In the genomic region with DNA sequence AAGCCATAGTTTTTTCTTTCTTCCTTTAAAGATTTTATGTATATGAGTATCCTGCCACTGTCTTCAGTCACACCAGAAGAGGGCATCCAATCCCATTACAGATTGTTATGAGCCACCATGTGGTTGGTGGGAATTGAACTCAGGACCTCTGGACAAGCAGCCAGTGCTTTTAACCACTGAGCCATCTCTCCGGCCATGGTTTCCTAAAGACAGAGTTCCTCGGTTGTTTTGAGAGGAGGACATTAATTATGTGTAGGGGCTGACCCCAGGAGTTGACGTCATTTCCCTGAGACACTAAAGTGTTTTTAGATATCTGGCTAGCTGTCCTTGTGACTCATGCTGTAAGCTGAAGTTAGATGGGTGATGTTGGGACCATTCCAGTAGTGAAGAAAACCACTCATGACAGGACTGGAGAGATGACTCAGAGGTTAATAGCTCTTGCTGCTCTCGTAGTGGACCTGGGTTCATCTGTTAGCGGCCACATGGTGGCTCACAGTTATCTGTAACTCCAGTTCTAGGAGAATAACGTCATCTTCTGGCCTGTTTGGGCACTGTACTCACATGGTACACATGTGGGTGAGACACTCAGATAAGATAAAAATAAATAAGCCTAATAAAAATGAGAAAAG, we compare ENCODE assay signal across 18 mouse cellular contexts. TPM values are rescaled to one million over a fixed set of nuclear protein-coding genes. Genes with fewer than 3 reads are reported as not detected.
DNase-seq lines count a peak whose midpoint lies in the region; ATAC-seq lines count a peak whose summit lies in the region.
"Had no signal": no experiment of that assay in that cellular context is flagged by ENCODE, and none has a peak within 500 bp of the region (broad histone marks: within the 10 kb centered on the region; RNA-seq: fewer than 3 reads in every experiment).

No protein-coding gene starts in this region.

- DNase-seq in adrenal gland, adult (ENCODE audit: inconsistent age in 2 of 2, low spot score in 1 of 2): peak; percentile 79 to 93
- no peak for DNase-seq in adrenal gland, postnatal 4 days (ENCODE audit: low spot score in 2 of 2)
- peak; percentile 77 for DNase-seq in 3134 (ENCODE audit: extremely low read depth, insufficient read length, low spot score)
- peak; percentile 73 for DNase-seq in Muller cell, postnatal 12 days (ENCODE audit: inconsistent ontology term)
- peak; percentile 64 for DNase-seq in adrenal gland, postnatal 14 days
- no peak for DNase-seq in cerebellum, adult 9-10 months
- no peak for DNase-seq in gastrocnemius, postnatal 25 days
- DNase-seq: cerebellum, adult 8-10 months; heart, postnatal 4 days; kidney, adult 11 months; kidney, postnatal 10 days; right cerebral cortex, postnatal 14 days; thymus, postnatal 36 days had no signal

- ATAC-seq in cerebellum, adult (ENCODE audit: insufficient number of reproducible peaks, low FRiP score, low TSS enrichment): no peak
- ATAC-seq: forebrain, embryonic 16.5 days; hindbrain, postnatal 0 days; midbrain, embryonic 16.5 days had no signal

RNA-seq across cellular contexts. Expression of a gene that starts 18.6 kb away (rescaled TPM):
- total RNA-seq in adrenal gland, postnatal 4 days (2021): 10 to 100 TPM; 47.5 to 52.2 TPM
- total RNA-seq in adrenal gland, postnatal 14 days (2021): 33.7 and 37.4 TPM in 2 replicates
- 10 to 100 TPM; 16.4 to 17.1 TPM for total RNA-seq in gastrocnemius, postnatal 25 days (2021)

RNA-seq across cellular contexts. Expression of a gene that starts 27.7 kb away (rescaled TPM):
- total RNA-seq in adrenal gland, postnatal 4 days (2021): 1 to 10 TPM; 2.3 to 3.5 TPM
- 0.78 and 1.7 TPM in 2 replicates for total RNA-seq in adrenal gland, postnatal 14 days (2021)
- under 1 TPM; 0.13 to 0.41 TPM for total RNA-seq in gastrocnemius, postnatal 25 days (2021)
- total RNA-seq: heart, postnatal 4 days; megakaryocyte-erythroid progenitor cell, adult 5-6 weeks had no signal

Comparison
In these comparisons a context has a peak if more than half of its experiments do, and no peak if none do; other contexts are left out.
1. DNase-seq: peak in adrenal gland, adult (2 of 2), 3134 (single experiment), Muller cell, postnatal 12 days (single experiment) and adrenal gland, postnatal 14 days (single experiment); none in adrenal gland, postnatal 4 days (0 of 2), cerebellum, adult 9-10 months (single experiment) and gastrocnemius, postnatal 25 days (single experiment).